Mouse (Mus musculus) left cerebral cortex, adult 9 months (tissue): ENCODE results near the gene Gsta2.
"Not testable (repeated sequence)": the region's sequence is repeated elsewhere in the genome, so short reads cannot be mapped to it uniquely, and the experiment has no call there.

ENCODE experiments used
- DNase-seq, 2 experiments: peaks; one replicate each; pipeline ENCODE4 v3.0.0; 2022; ENCODE audit warnings: low spot score in 2 of 2

Gsta2 gene

GRCm38 (mm10) chr9:78299143-78299542, 56.4 kb downstream of the Gsta2 start:
- not testable (repeated sequence) for DNase-seq

- no peak for DNase-seq
Observed at GRCm38 (mm10) chr9:78298232-78298631, 57.4 kb downstream of the Gsta2 start.

GRCm38 (mm10) chr9:78296089-78296488, 59.5 kb downstream of the Gsta2 start:
- peak in 1 of 2 experiments; percentile 7 for DNase-seq

- not testable (repeated sequence) for DNase-seq
Observed at GRCm38 (mm10) chr9:78294781-78295180, 60.8 kb downstream of the Gsta2 start.

GRCm38 (mm10) chr9:78293683-78294082, 61.9 kb downstream of the Gsta2 start:
- not testable (repeated sequence) for DNase-seq

GRCm38 (mm10) chr9:78292462-78292861, 63.1 kb downstream of the Gsta2 start:
- DNase-seq: not testable (repeated sequence)

- not testable (repeated sequence) for DNase-seq
Observed at GRCm38 (mm10) chr9:78289723-78290122, 65.9 kb downstream of the Gsta2 start, which contains the start of gene Gm10639. Gene Gm10639, plus strand, starts transcription at chr9:78289923.

- DNase-seq: not testable (repeated sequence)
Observed at GRCm38 (mm10) chr9:78289063-78289462, 66.5 kb downstream of the Gsta2 start.

GRCm38 (mm10) chr9:78282002-78282711, 73.4 kb downstream of the Gsta2 start:
- DNase-seq: not testable (repeated sequence)
